Mouse (Mus musculus) ES-Bruce4 (cell line): ENCODE results near the gene Mta2.

Source experiments
- CTCF ChIP-seq: IDR thresholded peaks from one replicate; pipeline ENCODE4 v1.8.1; 2011; ENCODE audit warnings: low read depth, low read length
- EP300 ChIP-seq: IDR thresholded peaks from 2 replicates; pipeline ENCODE4 v1.6.1; 2011; ENCODE audit warnings: low read depth, low read length; ENCODE audit not compliant: insufficient read depth
- POLR2A ChIP-seq: IDR thresholded peaks from one replicate; pipeline ENCODE4 v1.8.1; 2011; ENCODE audit warnings: low read length; ENCODE audit not compliant: insufficient read depth

GRCm38 (mm10) chr19:8988346-8989065 lies 46.8 kb downstream of the Mta2 start:
- TF ChIP-seq POLR2A (no peak), CTCF (no peak), EP300 (no peak)
